Mouse (Mus musculus) ES-E14 (cell line): ENCODE results near the gene Slc51a. TPM values are rescaled to one million over a fixed set of nuclear protein-coding genes. Genes with fewer than 3 reads are reported as not detected.
"Not testable (repeated sequence)": the region's sequence is repeated elsewhere in the genome, so short reads cannot be mapped to it uniquely, and the experiment has no call there.

Experiments
- DNase-seq: peaks from one replicate; pipeline ENCODE4 v3.0.0-alpha.2; 2013; ENCODE audit warnings: low read depth, low spot score
- H3K27ac ChIP-seq: 2 replicates; pipeline ENCODE4 v1.5.1; 2012; ENCODE audit warnings: low read depth, mild to moderate bottlenecking, low read length, moderate library complexity, mixed read lengths; ENCODE audit not compliant: poor library complexity, insufficient read depth, severe bottlenecking
- H3K36me3 ChIP-seq: 2 replicates; pipeline ENCODE4 v1.6.1; 2012; ENCODE audit warnings: mild to moderate bottlenecking, low read length, moderate library complexity, mixed read lengths; ENCODE audit not compliant: control insufficient read depth, poor library complexity, insufficient read depth, severe bottlenecking
- H3K4me1 ChIP-seq, 2 experiments: fragments of 150-350 bp in 1 of 2; sonication (generic) in 1 of 2; 2 replicates each; pipeline ENCODE4 v1.6.1; 2012; ENCODE audit warnings: low read length in 2 of 2, mild to moderate bottlenecking in 1 of 2, mixed read lengths in 1 of 2; ENCODE audit not compliant: control insufficient read depth in 2 of 2, insufficient read depth in 2 of 2, poor library complexity in 1 of 2
- H3K4me3 ChIP-seq, 2 experiments: fragments of 150-350 bp in 1 of 2; sonication (generic) in 1 of 2; 2 replicates each; pipeline ENCODE4 v1.5.1; 2012; ENCODE audit warnings: low read length in 2 of 2, low read depth in 1 of 2, mild to moderate bottlenecking in 1 of 2, mixed read lengths in 1 of 2; ENCODE audit not compliant: insufficient read depth in 1 of 2, poor library complexity in 1 of 2, severe bottlenecking in 1 of 2
- H3K9ac ChIP-seq: 2 replicates; pipeline ENCODE4 v1.6.1; 2012; ENCODE audit warnings: low read depth, mild to moderate bottlenecking, low read length, mixed read lengths; ENCODE audit not compliant: poor library complexity, insufficient read depth, severe bottlenecking
- H3K9me3 ChIP-seq: fragments of 150-350 bp; sonication (generic); 2 replicates; pipeline ENCODE4 v1.6.1; 2012; ENCODE audit warnings: low read depth, mild to moderate bottlenecking, low read length; ENCODE audit not compliant: control insufficient read depth, insufficient read depth
- CHD2 ChIP-seq: IDR thresholded peaks from 2 replicates; pipeline ENCODE4 v1.6.1; 2014; ENCODE audit warnings: mild to moderate bottlenecking, low read depth, low read length, inconsistent platforms
- HCFC1 ChIP-seq: IDR thresholded peaks from 2 replicates; pipeline ENCODE4 v1.6.1; 2012; ENCODE audit warnings: low read length, inconsistent platforms, borderline replicate concordance; ENCODE audit not compliant: insufficient read depth
- MAFK ChIP-seq: IDR thresholded peaks from 2 replicates; pipeline ENCODE4 v1.6.1; 2014; ENCODE audit warnings: mild to moderate bottlenecking, low read depth, low read length, inconsistent platforms; ENCODE audit not compliant: insufficient read depth
- ZC3H11A ChIP-seq: IDR thresholded peaks from 2 replicates; pipeline ENCODE4 v1.6.1; 2012; ENCODE audit warnings: low read depth, mild to moderate bottlenecking, inconsistent platforms, low read length, borderline replicate concordance
- ZNF384 ChIP-seq: IDR thresholded peaks from 2 replicates; pipeline ENCODE4 v1.6.1; 2012; ENCODE audit warnings: low read depth, low read length, inconsistent platforms
- in situ Hi-C, 2 experiments: fragments of 600-800 bp; cut with MboI; formaldehyde crosslinking; loops; one replicate each; pipeline ENCODE4 v1.15.1; 2025; ENCODE audit warnings: low sequenced_read_pairs in 2 of 2, inconsistent platforms in 1 of 2; ENCODE audit not compliant: unreplicated experiment in 2 of 2
- total RNA-seq: library from RNA; depleted of rRNA; stranded (reverse); fragments of 300-350 nt; gene quantifications from 2 replicates; pipeline ENCODE4 v1.2.3, GENCODE M21; 2012

Gene Slc51a
- total RNA-seq, 1 experiment: 1.1 TPM

DNA sequence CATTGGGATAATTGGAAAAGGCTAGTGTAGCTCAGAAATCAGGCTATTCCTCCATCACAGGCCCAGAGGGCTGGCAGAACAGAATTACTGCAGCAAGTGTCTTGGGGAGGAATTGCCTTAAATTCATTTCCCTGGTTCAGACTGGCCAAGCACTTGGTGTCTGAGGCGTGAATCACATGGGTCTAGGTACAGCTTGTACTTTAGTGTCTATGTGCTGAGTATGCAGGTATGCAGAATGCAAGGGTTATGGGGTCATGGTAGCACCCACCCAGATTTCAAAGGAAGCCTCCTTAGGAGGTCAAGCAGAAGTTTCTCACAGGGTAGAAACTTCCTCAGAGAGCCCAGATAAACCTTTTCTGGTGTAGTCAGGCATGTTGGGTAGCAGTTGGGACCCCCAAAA lies 42.1 kb downstream of the Slc51a start:
- Histone ChIP-seq H3K4me3 (no peak overlapping the region), H3K4me1 (no peaks in the 10 kb centered on the region), H3K27ac (no peak overlapping the region), H3K9me3 (no peaks in the 10 kb centered on the region), H3K36me3 (no peaks in the 10 kb centered on the region), H3K9ac (no peak overlapping the region)
- no peak for DNase-seq
- TF ChIP-seq ZNF384: no peak
- no peak for TF ChIP-seq HCFC1
- TF ChIP-seq ZC3H11A: no peak
- TF ChIP-seq CHD2: no peak
- TF ChIP-seq MAFK: no peak
- in situ Hi-C loops: no loop called here

GRCm38 (mm10) chr16:32444615-32445014 lies 43.1 kb downstream of the Slc51a start:
- H3K4me3 ChIP-seq, DNase-seq, in situ Hi-C loops, H3K9ac ChIP-seq, H3K27ac ChIP-seq, H3K36me3 ChIP-seq, H3K4me1 ChIP-seq, H3K9me3 ChIP-seq: not testable (repeated sequence)

GRCm38 (mm10) chr16:32441432-32441831 lies 46.2 kb downstream of the Slc51a start:
- 0 out of 2 replicates have a peak, but pooled peaks cover 1% of the 10 kb centered on the region for H3K36me3 ChIP-seq
- H3K27ac ChIP-seq: no peak overlapping the region
- H3K4me1 ChIP-seq: no peaks in the 10 kb centered on the region
- TF ChIP-seq ZNF384 (no peak), HCFC1 (no peak), ZC3H11A (no peak), CHD2 (no peak)
- in situ Hi-C loops: no loop called here
- no peaks in the 10 kb centered on the region for H3K9me3 ChIP-seq
- no peak for DNase-seq
- H3K9ac ChIP-seq: no peak overlapping the region
- no peak overlapping the region for H3K4me3 ChIP-seq

GRCm38 (mm10) chr16:32437266-32437665 lies 50.4 kb downstream of the Slc51a start:
- TF ChIP-seq HCFC1 (no peak), ZC3H11A (no peak), ZNF384 (no peak), CHD2 (no peak), MAFK (no peak)
- Histone ChIP-seq H3K9ac (no peak overlapping the region), H3K4me3 (no peak overlapping the region), H3K36me3 (0 out of 2 replicates have a peak, but pooled peaks cover 1% of the 10 kb centered on the region), H3K9me3 (no peaks in the 10 kb centered on the region), H3K4me1 (no peaks in the 10 kb centered on the region), H3K27ac (no peak overlapping the region)
- in situ Hi-C loops: no loop called here
- no peak for DNase-seq

DNA sequence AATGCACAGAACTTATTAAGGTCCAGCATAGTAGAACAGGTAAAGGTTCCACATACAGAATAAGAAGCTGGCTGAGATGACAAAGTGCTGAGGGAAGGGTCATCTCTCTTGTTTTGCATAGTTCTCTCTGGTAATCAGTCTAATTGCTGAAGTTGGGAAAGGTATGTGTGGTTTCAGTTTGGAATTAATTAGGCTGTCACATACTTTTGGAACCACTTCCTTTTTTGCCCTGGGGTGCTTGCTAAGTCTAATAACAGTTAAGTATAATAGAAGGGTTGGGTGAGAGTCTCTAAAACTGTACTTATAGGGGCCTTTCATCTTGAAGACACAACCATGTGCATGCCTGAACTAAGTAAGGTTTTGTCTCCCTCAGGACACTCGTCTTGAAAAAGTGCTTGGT lies 51.0 kb downstream of the Slc51a start:
- H3K4me1 ChIP-seq: no peaks in the 10 kb centered on the region
- no peak overlapping the region for H3K4me3 ChIP-seq
- no peak for TF ChIP-seq MAFK
- no peak for TF ChIP-seq CHD2
- TF ChIP-seq ZC3H11A: no peak
- TF ChIP-seq ZNF384: no peak
- no peak for TF ChIP-seq HCFC1
- no peak overlapping the region for H3K27ac ChIP-seq
- in situ Hi-C loops: no loop called here
- no peaks in the 10 kb centered on the region for H3K9me3 ChIP-seq
- 0 out of 2 replicates have a peak, but pooled peaks cover 1% of the 10 kb centered on the region for H3K36me3 ChIP-seq
- no peak overlapping the region for H3K9ac ChIP-seq
- no peak for DNase-seq
